Mouse (Mus musculus) liver, embryonic 14.5 days (tissue): ENCODE data around the gene Rbfox1. TPM values are rescaled to one million over a fixed set of nuclear protein-coding genes. Genes with fewer than 3 reads are reported as not detected.

Source experiments
- ATAC-seq: fragments of 200-750 bp; cut with Nextera tagmentation; 2 replicates; pipeline ENCODE4 v1.8.0; 2017; ENCODE audit warnings: moderate number of reproducible peaks, mild to moderate bottlenecking, moderate library complexity; ENCODE audit not compliant: insufficient read depth
- DNase-seq, 3 experiments: peaks; one replicate each; pipeline ENCODE4 v3.0.0-alpha.2; 2012 to 2013; ENCODE audit warnings: low read depth in 3 of 3, low spot score in 3 of 3
- H3K27ac ChIP-seq: fragments of 300-500 bp; sonication (generic); 2 replicates; pipeline ENCODE4 v1.5.1; 2014; ENCODE audit warnings: moderate library complexity, mild to moderate bottlenecking, control low read depth, inconsistent platforms
- H3K27me3 ChIP-seq: fragments of 300-500 bp; sonication (generic); 2 replicates; pipeline ENCODE4 v1.6.1; 2014; ENCODE audit warnings: mild to moderate bottlenecking, low read length, moderate library complexity; ENCODE audit not compliant: control insufficient read depth, insufficient read depth
- H3K36me3 ChIP-seq: fragments of 300-500 bp; sonication (generic); replicated peaks from 2 replicates; pipeline ENCODE4 v1.6.1; 2014; ENCODE audit warnings: low read depth; ENCODE audit not compliant: control insufficient read depth, insufficient read depth
- H3K4me1 ChIP-seq, 2 experiments: fragments of 200-500 bp in 1 of 2; fragments of 300-500 bp in 1 of 2; sonication (generic) in 1 of 2; replicated peaks; 2 replicates each; pipeline ENCODE4 v1.6.1; 2012 to 2014; ENCODE audit warnings: antibody characterized with exemption in 1 of 2, inconsistent platforms in 1 of 2, low read length in 1 of 2; ENCODE audit not compliant: control insufficient read depth in 2 of 2, insufficient read depth in 2 of 2
- H3K4me2 ChIP-seq: fragments of 300-500 bp; sonication (generic); 2 replicates; pipeline ENCODE4 v1.6.1; 2014; ENCODE audit warnings: low read depth, mild to moderate bottlenecking, control low read depth, moderate library complexity
- H3K4me3 ChIP-seq, 2 experiments: fragments of 200-500 bp in 1 of 2; fragments of 300-500 bp in 1 of 2; sonication (generic) in 1 of 2; 2 replicates each; pipeline ENCODE4 v1.5.1; 2012 to 2014; ENCODE audit warnings: low read depth in 2 of 2, low read length in 2 of 2, mild to moderate bottlenecking in 2 of 2, control low read depth in 1 of 2, inconsistent platforms in 1 of 2, moderate library complexity in 1 of 2; ENCODE audit not compliant: insufficient read depth in 1 of 2
- H3K9ac ChIP-seq: fragments of 300-500 bp; sonication (generic); replicated peaks from 2 replicates; pipeline ENCODE4 v1.6.1; 2014; ENCODE audit warnings: mild to moderate bottlenecking, control low read depth, moderate library complexity
- H3K9me3 ChIP-seq: fragments of 300-500 bp; sonication (generic); 2 replicates; pipeline ENCODE4 v1.6.1; 2016; ENCODE audit warnings: low read length, mixed read lengths; ENCODE audit not compliant: control insufficient read depth
- CTCF ChIP-seq: IDR thresholded peaks from 2 replicates; pipeline ENCODE4 v1.5.1; 2016; ENCODE audit warnings: antibody characterized with exemption, low read depth, control low read depth
- EP300 ChIP-seq: IDR thresholded peaks from 2 replicates; pipeline ENCODE4 v1.6.1; 2016; ENCODE audit warnings: antibody characterized with exemption, low read depth
- WGBS: fragments of 180-500 bp; shearing (Covaris S2); extraction: QIAGEN DNeasy Blood & Tissue Kit; methylation state at CpG from one replicate; pipeline ENCODE4 v1.1.7; 2014; ENCODE audit not compliant: insufficient replicate concordance; 5-methylcytosine and 5-hydroxymethylcytosine counted together
- polyA plus RNA-seq, 2 experiments: library from polyadenylated mRNA; depleted of rRNA in 1 of 2; stranded (reverse) in 1 of 2; unstranded in 1 of 2; fragments of >200 nt; fragmentation: Nextera tagmentation in 1 of 2; extraction: Ambion mirVana in 1 of 2; gene quantifications; 2 replicates each; pipeline versions ENCODE4 v1.2.1 to v1.2.3; 2012 to 2014

Rbfox1 gene
- polyA plus RNA-seq, 2 experiments: 0.02 TPM; not detected in 1

- TF ChIP-seq CTCF (no peak), EP300 (no peak)
- ATAC-seq: no peak
- Histone ChIP-seq H3K27me3 (no peaks in the 10 kb centered on the region), H3K36me3 (no peaks in the 10 kb centered on the region), H3K4me1 (no peaks in the 10 kb centered on the region), H3K4me3 (no peak overlapping the region), H3K9ac (no peak overlapping the region), H3K4me2 (no peak overlapping the region), H3K27ac (no peak overlapping the region), H3K9me3 (no peaks in the 10 kb centered on the region; the same call in 1 of the 2 replicates)
- no peak for DNase-seq
- 49% methylated on average over 5 of the region's 5 CpGs for WGBS
These were observed 623.8 kb downstream of the Rbfox1 start for GRCm38 (mm10) chr16:6508924-6509323.

GRCm38 (mm10) chr16:6519474-6519873 lies 634.3 kb downstream of the Rbfox1 start:
- Histone ChIP-seq H3K36me3 (no peaks in the 10 kb centered on the region), H3K4me2 (no peak overlapping the region), H3K4me1 (no peaks in the 10 kb centered on the region), H3K9ac (no peak overlapping the region), H3K9me3 (no peaks in the 10 kb centered on the region), H3K27ac (no peak overlapping the region), H3K27me3 (no peaks in the 10 kb centered on the region), H3K4me3 (no peak overlapping the region)
- WGBS: 66% methylated on average over 3 of the region's 3 CpGs
- ATAC-seq (no peak), DNase-seq (no peak)
- TF ChIP-seq EP300 (no peak), CTCF (no peak)

GRCm38 (mm10) chr16:6525507-6526170 lies 640.5 kb downstream of the Rbfox1 start:
- no peak overlapping the region for H3K27ac ChIP-seq
- H3K9me3 ChIP-seq: no peaks in the 10 kb centered on the region
- no peaks in the 10 kb centered on the region for H3K36me3 ChIP-seq
- H3K27me3 ChIP-seq: no peaks in the 10 kb centered on the region
- no peak overlapping the region for H3K9ac ChIP-seq
- 37% methylated on average over 3 of the region's 3 CpGs for WGBS
- DNase-seq: no peak
- no peak for ATAC-seq
- no peak overlapping the region for H3K4me2 ChIP-seq
- H3K4me3 ChIP-seq: no peak overlapping the region
- no peak for TF ChIP-seq CTCF
- TF ChIP-seq EP300: no peak
- H3K4me1 ChIP-seq: no peaks in the 10 kb centered on the region

GRCm38 (mm10) chr16:6531459-6531858 lies 646.3 kb downstream of the Rbfox1 start:
- Histone ChIP-seq H3K27ac (no peak overlapping the region), H3K27me3 (no peaks in the 10 kb centered on the region), H3K4me3 (no peak overlapping the region), H3K4me1 (no peaks in the 10 kb centered on the region), H3K9ac (no peak overlapping the region), H3K4me2 (no peak overlapping the region), H3K9me3 (no peaks in the 10 kb centered on the region), H3K36me3 (no peaks in the 10 kb centered on the region)
- DNase-seq (no peak), ATAC-seq (no peak)
- TF ChIP-seq CTCF: no peak
- TF ChIP-seq EP300: no peak
- 70% methylated on average over 3 of the region's 3 CpGs for WGBS

GRCm38 (mm10) chr16:6532077-6532995 lies 647.2 kb downstream of the Rbfox1 start:
- Histone ChIP-seq H3K9me3 (no peaks in the 10 kb centered on the region), H3K4me3 (no peak overlapping the region), H3K27ac (no peak overlapping the region), H3K4me1 (no peaks in the 10 kb centered on the region), H3K9ac (no peak overlapping the region), H3K36me3 (no peaks in the 10 kb centered on the region), H3K4me2 (no peak overlapping the region), H3K27me3 (no peaks in the 10 kb centered on the region)
- TF ChIP-seq EP300 (no peak), CTCF (no peak)
- DNase-seq: no peak
- 62% methylated on average over 9 of the region's 9 CpGs for WGBS
- ATAC-seq: no peak
